Mouse (Mus musculus): Measurements from ENCODE around the gene Mcm2. TPM values are rescaled to one million over a fixed set of nuclear protein-coding genes. Genes with fewer than 3 reads are reported as not detected.

Gene Mcm2
- total and polyA plus RNA-seq, 2 experiments from 2014 or later, result 25.2 to 38.8 TPM

DNA sequence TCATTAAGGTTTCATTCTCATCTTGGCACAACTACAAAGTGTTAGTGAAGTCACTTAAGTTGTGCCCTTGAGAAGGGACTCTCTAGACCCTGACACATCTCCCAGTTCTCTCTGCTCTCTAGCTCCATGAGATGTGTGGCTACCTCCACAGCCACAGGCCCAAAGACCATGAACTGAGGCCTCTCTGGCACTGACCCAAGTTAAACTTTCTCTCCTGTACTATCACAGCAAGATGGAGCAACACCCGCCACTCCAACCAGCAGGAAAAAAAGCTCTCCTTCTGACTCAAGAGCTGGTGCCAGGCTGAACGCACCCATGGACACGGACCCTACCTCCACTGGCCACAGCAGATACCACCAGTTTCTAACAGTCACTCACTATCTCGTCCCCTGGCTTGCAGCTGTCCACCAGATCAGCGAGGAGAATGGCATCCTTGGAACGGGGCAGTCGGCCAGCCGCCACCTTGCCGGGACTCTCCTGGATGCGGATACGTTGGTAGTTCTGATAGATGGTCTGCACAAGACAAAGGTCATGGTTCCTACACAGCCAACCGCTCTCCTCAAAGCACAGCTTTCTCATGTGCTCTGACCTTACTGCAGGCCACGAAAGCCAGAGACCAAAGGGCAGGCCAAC, 9.1 kb downstream of the Mcm2 start:
- Histone ChIP-seq H3K4me3 (ENCODE audit: low read depth, low read length) (no peak overlapping the region), H3K27me3 (ENCODE audit: control insufficient read depth, insufficient read depth, low read length) (no peaks in the 10 kb centered on the region), H3K4me2 (ENCODE audit: low read depth, low read length) (no peak overlapping the region), H3K36me3 (replicated peaks; ENCODE audit: control insufficient read depth, insufficient read depth, low read length) (peaks cover 87% of the 10 kb centered on the region), H3K4me1 (ENCODE audit: control insufficient read depth, insufficient read depth) (no peaks in the 10 kb centered on the region), H3K9ac (replicated peaks; ENCODE audit: low read depth, low read length) (no peak overlapping the region), H3K9me3 (replicated peaks; ENCODE audit: control insufficient read depth, low read length) (no peaks in the 10 kb centered on the region), H3K27ac (ENCODE audit: low read depth) (no peak overlapping the region)
- ATAC-seq (ENCODE audit: insufficient read depth, low read depth) (no peak), DNase-seq (ENCODE audit: low spot score) (no peak)
- TF ChIP-seq EP300 (IDR thresholded peaks at IDR 0.05; ENCODE audit: low read depth) (no peak), CTCF (IDR thresholded peaks at IDR 0.05; ENCODE audit: low read depth) (no peak)
- 79% methylated on average over 13 of the region's 13 CpGs for WGBS

DNA sequence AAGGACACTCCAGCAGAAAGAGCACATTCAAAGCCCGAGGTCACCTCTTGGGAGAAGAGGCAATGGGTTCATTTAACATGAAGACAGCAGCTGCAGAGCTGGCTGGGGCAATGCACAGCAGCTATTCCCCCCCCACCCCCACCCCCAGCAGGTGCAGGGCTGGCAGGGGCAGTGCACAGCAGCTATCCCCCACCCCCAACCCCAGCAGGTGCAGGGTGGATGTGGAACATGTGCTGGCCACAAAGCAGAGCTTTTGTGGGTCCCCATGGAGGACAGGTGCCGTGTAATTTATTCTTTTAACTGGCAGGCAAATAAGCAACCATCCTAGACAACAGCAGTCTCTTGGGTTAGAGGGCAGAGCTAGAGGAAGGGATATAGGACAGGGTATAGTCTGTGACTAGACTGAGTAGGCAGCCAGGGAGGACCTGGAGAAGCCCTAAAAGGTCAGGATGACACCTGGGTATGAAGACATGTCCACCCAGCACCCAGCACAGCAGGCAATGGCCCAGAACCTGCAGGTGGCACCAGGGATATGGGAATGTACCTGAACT, 12.1 kb downstream of the Mcm2 start:
- no peak for ATAC-seq (ENCODE audit: insufficient read depth, low read depth)
- no peaks in the 10 kb centered on the region for H3K9me3 ChIP-seq (replicated peaks; ENCODE audit: control insufficient read depth, low read length)
- DNase-seq (ENCODE audit: low spot score), result no peak
- no peak overlapping the region for H3K4me2 ChIP-seq (ENCODE audit: low read depth, low read length)
- H3K27ac ChIP-seq (ENCODE audit: low read depth), result no peak overlapping the region
- H3K36me3 ChIP-seq (replicated peaks; ENCODE audit: control insufficient read depth, insufficient read depth, low read length), result peaks cover 95% of the 10 kb centered on the region
- 83% methylated on average over 2 of the region's 2 CpGs for whole genome bisulfite sequencing
- H3K9ac ChIP-seq (replicated peaks; ENCODE audit: low read depth, low read length), result no peak overlapping the region
- TF ChIP-seq CTCF (IDR thresholded peaks at IDR 0.05; ENCODE audit: low read depth), result no peak
- TF ChIP-seq EP300 (IDR thresholded peaks at IDR 0.05; ENCODE audit: low read depth), result no peak
- no peak overlapping the region for H3K4me3 ChIP-seq (ENCODE audit: low read depth, low read length)
- H3K27me3 ChIP-seq (ENCODE audit: control insufficient read depth, insufficient read depth, low read length), result no peaks in the 10 kb centered on the region
- H3K4me1 ChIP-seq (ENCODE audit: control insufficient read depth, insufficient read depth), result no peaks in the 10 kb centered on the region

DNA sequence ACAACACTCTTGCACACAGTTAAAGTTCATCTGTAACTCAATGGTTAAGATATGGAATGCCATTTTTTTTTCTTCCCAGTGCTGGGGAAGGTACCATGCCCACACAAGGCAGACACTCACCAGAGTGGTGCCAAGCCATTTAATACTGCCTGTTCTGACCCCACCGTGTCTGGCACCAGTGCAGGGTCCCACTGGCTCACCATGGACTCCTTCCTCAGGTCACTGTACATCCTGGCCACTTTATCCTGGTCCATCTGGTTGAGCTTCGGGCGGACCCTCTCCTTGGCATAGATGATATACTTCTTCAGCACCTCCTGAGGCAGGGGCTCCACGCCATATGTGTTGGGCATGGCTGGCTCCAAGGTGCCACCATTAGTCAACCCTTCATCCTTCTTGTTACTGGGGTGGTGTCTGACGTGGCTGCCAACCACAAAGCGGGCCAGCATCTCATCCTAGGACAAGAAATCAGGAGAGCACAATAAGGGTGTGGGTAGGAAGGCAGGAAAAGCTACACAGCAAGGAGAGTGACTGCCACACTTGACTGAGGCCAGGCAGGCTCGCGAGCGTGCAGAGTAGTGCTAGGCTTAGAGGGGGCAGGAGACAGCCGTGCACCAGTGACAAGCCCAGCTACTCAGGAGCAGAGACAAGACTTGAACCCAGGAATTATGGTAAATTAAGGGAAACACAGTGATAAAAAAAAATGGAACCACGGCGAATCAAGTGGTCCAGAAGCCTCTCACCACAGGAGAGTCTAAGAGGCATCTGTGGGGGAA, 12.8 kb downstream of the Mcm2 start:
- Histone ChIP-seq H3K27ac (ENCODE audit: low read depth) (no peak overlapping the region), H3K9ac (replicated peaks; ENCODE audit: low read depth, low read length) (no peak overlapping the region), H3K9me3 (replicated peaks; ENCODE audit: control insufficient read depth, low read length) (no peaks in the 10 kb centered on the region), H3K27me3 (ENCODE audit: control insufficient read depth, insufficient read depth, low read length) (no peaks in the 10 kb centered on the region), H3K36me3 (replicated peaks; ENCODE audit: control insufficient read depth, insufficient read depth, low read length) (peaks cover 91% of the 10 kb centered on the region), H3K4me1 (ENCODE audit: control insufficient read depth, insufficient read depth) (no peaks in the 10 kb centered on the region), H3K4me2 (ENCODE audit: low read depth, low read length) (no peak overlapping the region), H3K4me3 (ENCODE audit: low read depth, low read length) (no peak overlapping the region)
- DNase-seq (ENCODE audit: low spot score) (no peak), ATAC-seq (ENCODE audit: insufficient read depth, low read depth) (no peak)
- TF ChIP-seq CTCF (IDR thresholded peaks at IDR 0.05; ENCODE audit: low read depth) (no peak), EP300 (IDR thresholded peaks at IDR 0.05; ENCODE audit: low read depth) (no peak)
- WGBS, result 95% methylated on average over 12 of the region's 12 CpGs

DNA sequence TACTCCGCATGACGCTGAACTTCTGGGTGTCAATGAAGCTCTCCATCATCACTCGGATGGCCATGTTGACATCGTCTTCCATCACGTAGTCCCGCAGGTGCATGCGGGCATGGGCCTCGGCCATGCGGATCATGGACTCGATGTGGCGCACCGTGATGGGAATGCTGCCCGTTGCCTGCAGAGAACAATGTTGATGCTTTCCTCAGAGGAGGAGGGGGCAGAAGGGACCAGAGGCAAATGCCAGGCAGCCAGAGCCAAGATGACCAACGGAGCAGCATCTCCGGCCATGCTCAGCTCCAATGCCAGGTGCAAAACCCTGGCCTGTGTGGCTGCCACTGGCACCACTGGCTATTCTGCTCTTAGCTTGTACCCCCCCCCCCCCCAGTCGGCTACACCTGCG, 13.9 kb downstream of the Mcm2 start:
- Histone ChIP-seq H3K36me3 (replicated peaks; ENCODE audit: control insufficient read depth, insufficient read depth, low read length) (peaks cover 79% of the 10 kb centered on the region), H3K9me3 (replicated peaks; ENCODE audit: control insufficient read depth, low read length) (no peaks in the 10 kb centered on the region), H3K9ac (replicated peaks; ENCODE audit: low read depth, low read length) (no peak overlapping the region), H3K4me3 (ENCODE audit: low read depth, low read length) (no peak overlapping the region), H3K27me3 (ENCODE audit: control insufficient read depth, insufficient read depth, low read length) (no peaks in the 10 kb centered on the region), H3K4me2 (ENCODE audit: low read depth, low read length) (no peak overlapping the region), H3K4me1 (ENCODE audit: control insufficient read depth, insufficient read depth) (no peaks in the 10 kb centered on the region), H3K27ac (ENCODE audit: low read depth) (no peak overlapping the region)
- no peak for TF ChIP-seq EP300 (IDR thresholded peaks at IDR 0.05; ENCODE audit: low read depth)
- TF ChIP-seq CTCF (IDR thresholded peaks at IDR 0.05; ENCODE audit: low read depth), result no peak
- ATAC-seq (ENCODE audit: insufficient read depth, low read depth) (no peak), DNase-seq (ENCODE audit: low spot score) (no peak)
- WGBS, result 90% methylated on average over 17 of the region's 17 CpGs

DNA sequence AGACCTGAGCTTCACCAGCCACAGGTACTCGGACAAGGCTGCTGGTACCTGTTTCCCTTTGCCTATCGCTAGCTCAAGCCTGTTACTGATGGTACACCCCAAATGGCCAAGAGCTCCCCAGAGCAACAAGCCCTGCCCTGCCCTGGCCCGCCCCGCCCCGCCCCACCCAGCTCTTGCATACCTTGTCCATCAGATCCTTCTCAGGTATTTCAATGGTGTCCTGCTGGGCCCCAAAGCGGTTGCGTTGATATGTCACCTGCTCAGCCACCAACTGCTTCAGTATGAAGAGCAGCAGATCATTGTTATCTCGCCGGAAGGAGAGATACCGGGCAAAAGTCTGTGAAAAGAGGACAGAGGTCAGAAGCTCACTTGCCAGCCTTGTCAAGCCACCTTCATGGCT, 14.4 kb downstream of the Mcm2 start:
- H3K9ac ChIP-seq (replicated peaks; ENCODE audit: low read depth, low read length), result no peak overlapping the region
- H3K27ac ChIP-seq (ENCODE audit: low read depth), result no peak overlapping the region
- no peak for TF ChIP-seq CTCF (IDR thresholded peaks at IDR 0.05; ENCODE audit: low read depth)
- no peak for TF ChIP-seq EP300 (IDR thresholded peaks at IDR 0.05; ENCODE audit: low read depth)
- no peak overlapping the region for H3K4me2 ChIP-seq (ENCODE audit: low read depth, low read length)
- no peaks in the 10 kb centered on the region for H3K27me3 ChIP-seq (ENCODE audit: control insufficient read depth, insufficient read depth, low read length)
- no peaks in the 10 kb centered on the region for H3K9me3 ChIP-seq (replicated peaks; ENCODE audit: control insufficient read depth, low read length)
- no peak overlapping the region for H3K4me3 ChIP-seq (ENCODE audit: low read depth, low read length)
- no peak for DNase-seq (ENCODE audit: low spot score)
- peaks cover 74% of the 10 kb centered on the region for H3K36me3 ChIP-seq (replicated peaks; ENCODE audit: control insufficient read depth, insufficient read depth, low read length)
- 87% methylated on average over 10 of the region's 10 CpGs for WGBS
- ATAC-seq (ENCODE audit: insufficient read depth, low read depth), result no peak
- no peaks in the 10 kb centered on the region for H3K4me1 ChIP-seq (ENCODE audit: control insufficient read depth, insufficient read depth)

Measured in heart, postnatal 0 days (tissue).